ENCODE assay signal across 8 mouse cellular contexts in genomic region chr6:120835474-120836374, GRCm38 (mm10). TPM values are rescaled to one million over a fixed set of nuclear protein-coding genes. Genes with fewer than 3 reads are reported as not detected.
A peak's percentile ranks its signal among the peaks of the same experiment; 100 is the strongest.
DNase-seq lines count a peak whose midpoint lies in the region; ATAC-seq lines count a peak whose summit lies in the region.

Gene Bcl2l13 (plus strand): TSS chr6:120836212.

- peak; percentile 90 for ATAC-seq in heart, embryonic 14.5 days (ENCODE audit: insufficient number of reproducible peaks, insufficient read depth, low FRiP score, low read depth)
- ATAC-seq in liver, embryonic 13.5 days (ENCODE audit: low read depth), result peak; percentile 70
- ATAC-seq in stomach, embryonic 16.5 days (ENCODE audit: insufficient read depth, low FRiP score), result peak; percentile 94

- peak within 1 kb of the TSS; percentile 98 for H3K9ac ChIP-seq in heart, embryonic 14.5 days (ENCODE audit: low read length)
- peak within 1 kb of the TSS; percentile 99 for H3K9ac ChIP-seq in liver, embryonic 13.5 days
- peak within 1 kb of the TSS; percentile 99 for H3K9ac ChIP-seq in stomach, embryonic 16.5 days (ENCODE audit: low read length)

- DNase-seq in CD4-positive helper T cell, adult 2 months (ENCODE audit: low read depth, low spot score), result peak; percentile 91
- peak; percentile 62 for DNase-seq in brain, embryonic 18.5 days (ENCODE audit: low read depth, low spot score)
- DNase-seq in fibroblast of lung, adult 2 months (ENCODE audit: low read depth), result peak; percentile 71
- DNase-seq in kidney, postnatal 14 days, result peak; percentile 97
- DNase-seq in liver, embryonic 13.5 days, result peak; percentile 93
- peak; percentile 99 for DNase-seq in neural tube, embryonic 10.5 days (ENCODE audit: extremely low spot score, low spot score)

- peaks cover 4% of the 10 kb centered on the region; the same call in 1 of the 2 replicates for H3K9me3 ChIP-seq in heart, embryonic 14.5 days (ENCODE audit: control insufficient read depth, low read length)
- H3K9me3 ChIP-seq in liver, embryonic 13.5 days (replicated peaks), result 0 out of 2 replicates have a peak, but pooled peaks cover 3% of the 10 kb centered on the region
- H3K9me3 ChIP-seq in stomach, embryonic 16.5 days (replicated peaks; ENCODE audit: control insufficient read depth, low read length), result no peaks in the 10 kb centered on the region

- 3% methylated on average over 40 of the region's 40 CpGs for WGBS in heart, embryonic 14.5 days
- 2% methylated on average over 40 of the region's 40 CpGs for WGBS in liver, embryonic 13.5 days (ENCODE audit: insufficient replicate concordance)
- WGBS in stomach, embryonic 16.5 days, result 3% methylated on average over 40 of the region's 40 CpGs

- no peaks in the 10 kb centered on the region for H3K36me3 ChIP-seq in heart, embryonic 14.5 days (ENCODE audit: control insufficient read depth, insufficient read depth, low read length)
- H3K36me3 ChIP-seq in liver, embryonic 13.5 days, result peaks cover 27% of the 10 kb centered on the region
- no peaks in the 10 kb centered on the region for H3K36me3 ChIP-seq in stomach, embryonic 16.5 days (ENCODE audit: control insufficient read depth, insufficient read depth, low read length)

- H3K27me3 ChIP-seq in heart, embryonic 14.5 days (ENCODE audit: control insufficient read depth, insufficient read depth, low read length), result no peaks in the 10 kb centered on the region
- H3K27me3 ChIP-seq in liver, embryonic 13.5 days, result no peaks in the 10 kb centered on the region
- no peaks in the 10 kb centered on the region for H3K27me3 ChIP-seq in stomach, embryonic 16.5 days (ENCODE audit: control insufficient read depth, insufficient read depth, low read length)

- peak within 1 kb of the TSS; percentile 80 for H3K4me2 ChIP-seq in heart, embryonic 14.5 days (ENCODE audit: low read length)
- peak within 1 kb of the TSS; percentile 70 for H3K4me2 ChIP-seq in liver, embryonic 13.5 days
- H3K4me2 ChIP-seq in stomach, embryonic 16.5 days (ENCODE audit: low read depth, low read length), result peak within 1 kb of the TSS; percentile 77

- peak within 1 kb of the TSS; percentile 69 to 81 for H3K4me3 ChIP-seq in heart, embryonic 14.5 days (ENCODE audit: control insufficient read depth in 1 of 2, insufficient read depth in 1 of 2, low read depth in 1 of 2, low read length in 2 of 2)
- peak within 1 kb of the TSS; percentile 93 for H3K4me3 ChIP-seq in liver, embryonic 13.5 days (replicated peaks)
- H3K4me3 ChIP-seq in stomach, embryonic 16.5 days (replicated peaks; ENCODE audit: low read length), result peak within 1 kb of the TSS; percentile 95

- H3K4me1 ChIP-seq in heart, embryonic 14.5 days (ENCODE audit: control insufficient read depth in 2 of 2, insufficient read depth in 2 of 2, low read length in 2 of 2), result peaks cover 0 to 6% of the 10 kb centered on the region in 2 experiments; a peak in 2 of 4 replicates
- peaks cover 79% of the 10 kb centered on the region for H3K4me1 ChIP-seq in liver, embryonic 13.5 days (replicated peaks)
- H3K4me1 ChIP-seq in stomach, embryonic 16.5 days (ENCODE audit: control insufficient read depth, insufficient read depth, low read length), result peaks cover 11% of the 10 kb centered on the region

- peak within 1 kb of the TSS; percentile 89 to 97 for H3K27ac ChIP-seq in heart, embryonic 14.5 days (replicated peaks in 1 of 2; ENCODE audit: control insufficient read depth in 1 of 2, insufficient read depth in 1 of 2, low read depth in 2 of 2, low read length in 2 of 2)
- peak within 1 kb of the TSS; percentile 95 for H3K27ac ChIP-seq in liver, embryonic 13.5 days
- H3K27ac ChIP-seq in stomach, embryonic 16.5 days (ENCODE audit: low read length), result peak within 1 kb of the TSS; percentile 97

RNA-seq across cellular contexts. Expression of gene Bcl2l13, which starts in this region (rescaled TPM):
- 24.6 and 30.3 TPM in 2 replicates for polyA plus RNA-seq in heart, embryonic 14.5 days (2014; fragmentation: Nextera tagmentation; extraction: Ambion mirVana)
- 37.7 and 44.1 TPM in 2 replicates for polyA plus RNA-seq in liver, embryonic 13.5 days (2015; fragmentation: Nextera tagmentation; extraction: Ambion mirVana)
- polyA plus RNA-seq in stomach, embryonic 16.5 days (2015; fragmentation: Nextera tagmentation; extraction: Ambion mirVana), result 27.9 and 29.6 TPM in 2 replicates

Comparison
In these comparisons a context has a peak if more than half of its experiments do, and no peak if none do; other contexts are left out.
1. Peak in every context shown above with its lines: DNase-seq, ATAC-seq, H3K4me3 ChIP-seq and H3K27ac ChIP-seq.